Mouse (Mus musculus) right cerebral cortex, postnatal 14 days (tissue): ENCODE measurements at regions not wholly inside any gene's neighbourhood (a gene's known extent, or its start where the extent isn't known, plus 50 kb on each side); places are given as distances from the start of the nearest gene placed in this dataset.
"Not testable (repeated sequence)": the region's sequence is repeated elsewhere in the genome, so short reads cannot be mapped to it uniquely, and the experiment has no call there.

ENCODE experiments used
- DNase-seq: peaks from one replicate; pipeline ENCODE4 v3.0.0; 2022

DNA sequence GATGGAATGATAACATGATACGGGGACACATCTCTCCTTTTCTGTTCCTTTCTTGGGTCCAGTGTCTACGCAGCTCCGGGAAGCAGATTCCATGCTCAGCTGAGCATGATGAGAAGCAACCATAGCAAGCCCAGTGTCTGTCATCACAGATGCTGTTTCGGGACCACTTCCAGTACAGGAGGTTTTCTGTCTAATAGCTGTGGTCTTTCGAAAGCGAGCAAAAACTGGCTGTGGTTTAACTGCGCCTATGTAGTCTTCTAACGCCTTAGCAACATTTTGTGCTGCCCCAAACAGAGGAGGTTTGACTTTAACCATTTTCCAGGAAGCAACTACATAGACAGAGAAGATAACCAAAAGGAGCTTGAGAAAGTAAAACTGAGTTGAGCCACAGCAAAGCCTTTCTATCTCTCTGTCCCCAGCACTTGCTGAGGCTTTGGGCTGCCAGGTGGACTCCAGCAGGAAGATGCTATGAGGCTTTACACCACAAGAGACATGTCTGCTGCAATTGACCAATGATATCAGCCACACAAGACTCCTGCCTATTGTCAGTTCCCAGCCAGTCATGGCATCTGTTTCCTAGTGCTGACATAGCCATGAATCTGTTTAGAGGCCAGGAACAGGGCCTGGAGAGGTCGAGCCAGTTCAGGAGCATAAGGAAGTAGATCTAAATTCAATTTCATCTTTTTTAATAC is 95.1 kb downstream of the Stard3nl start:
- DNase-seq, result not testable (repeated sequence)

DNA sequence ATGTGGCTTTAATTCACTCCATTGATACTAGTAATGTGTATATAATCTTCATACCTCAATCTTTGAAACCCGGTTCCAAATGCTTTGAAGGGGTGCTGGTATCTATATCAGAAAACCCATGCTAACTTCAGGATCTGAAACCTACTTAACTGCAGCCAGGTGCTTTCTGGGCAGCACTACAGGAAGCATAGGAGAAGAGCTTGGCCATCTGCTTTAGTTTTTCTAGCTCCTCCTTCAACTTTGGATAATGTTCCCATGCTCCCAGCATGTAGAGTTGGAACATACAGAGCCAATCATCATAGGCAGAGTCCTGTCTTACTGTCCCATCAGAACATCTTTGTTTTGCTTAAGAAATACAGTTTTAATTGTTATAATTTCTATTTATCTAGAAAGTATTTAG is 99.3 kb downstream of the Stard3nl start:
- DNase-seq, result no peak

GRCm38 (mm10) chr13:19293041-19293440 is 102.6 kb downstream of the Stard3nl start:
- DNase-seq, result no peak

DNA sequence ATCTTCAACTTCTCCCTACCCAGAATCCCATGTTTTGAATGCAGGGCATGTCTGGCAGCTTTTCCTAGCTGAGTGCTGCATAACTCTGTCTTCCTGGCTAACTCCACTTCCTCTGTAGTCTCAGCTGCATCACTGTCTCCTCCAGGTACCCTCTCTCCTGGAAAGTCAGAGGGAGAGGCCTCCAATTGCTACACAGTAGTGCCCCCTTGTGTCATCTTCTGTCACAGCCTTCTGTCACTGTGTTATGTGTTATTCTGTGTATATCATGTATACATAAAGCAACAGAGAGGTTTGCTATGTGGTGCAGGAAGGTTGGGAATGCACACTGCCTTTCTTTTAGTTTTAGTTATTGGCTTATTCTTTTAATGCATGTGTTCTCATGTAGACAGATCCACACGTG is 112.4 kb downstream of the Stard3nl start:
- no peak for DNase-seq

DNA sequence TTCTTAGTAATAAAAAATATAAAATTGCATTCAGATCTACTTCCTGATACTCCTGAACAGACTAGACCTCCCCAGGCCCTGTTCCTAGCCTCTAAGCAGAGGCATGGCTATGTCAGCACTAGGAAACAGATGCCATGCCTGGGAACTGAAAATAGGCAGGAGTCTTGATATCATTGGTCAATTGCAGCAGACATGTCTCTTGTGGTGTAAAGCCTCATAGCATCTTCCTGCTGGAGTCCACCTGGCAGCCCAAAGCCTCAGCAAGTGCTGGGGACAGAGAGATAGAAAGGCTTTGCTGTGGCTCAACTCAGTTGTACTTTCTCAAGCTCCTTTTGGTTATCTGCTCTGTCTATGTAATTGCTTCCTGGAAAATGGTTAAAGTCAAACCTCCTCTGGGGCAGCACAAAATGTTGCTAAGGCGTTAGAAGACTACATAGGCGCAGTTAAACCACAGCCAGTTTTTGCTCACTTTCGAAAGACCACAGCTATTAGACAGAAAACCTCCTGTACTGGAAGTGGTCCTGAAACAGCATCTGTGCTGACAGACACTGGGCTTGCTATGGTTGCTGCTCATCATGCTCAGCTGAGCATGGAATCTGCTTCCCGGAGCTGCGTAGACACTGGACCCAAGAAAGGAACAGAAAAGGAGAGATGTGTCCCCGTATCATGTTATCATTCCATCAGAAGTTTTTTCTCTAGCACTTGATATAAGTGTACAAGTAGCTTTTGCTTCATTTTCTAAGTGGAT is 122.9 kb downstream of the Stard3nl start:
- DNase-seq, result not testable (repeated sequence)

GRCm38 (mm10) chr13:19264996-19265395 is 130.6 kb downstream of the Stard3nl start:
- not testable (repeated sequence) for DNase-seq

DNA sequence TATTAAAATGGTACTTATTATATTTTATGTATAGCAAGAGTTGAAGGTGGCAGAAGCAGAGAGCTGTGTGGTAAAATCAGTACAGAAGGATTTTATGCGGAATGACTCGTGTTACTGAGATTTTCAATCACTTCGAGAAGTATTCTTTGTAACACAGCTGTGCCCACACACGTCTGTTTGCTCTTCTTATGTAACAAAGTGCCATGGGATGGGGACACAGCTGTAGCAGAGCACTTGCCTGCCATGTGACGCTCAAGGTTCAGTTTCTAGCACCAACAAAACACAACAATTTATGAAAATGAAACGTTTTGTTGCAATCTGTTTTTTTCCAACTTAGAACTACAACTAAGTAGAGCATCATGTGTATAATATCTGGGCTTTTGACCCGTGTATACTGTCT is 149.0 kb downstream of the Stard3nl start:
- DNase-seq, result not testable (repeated sequence)

DNA sequence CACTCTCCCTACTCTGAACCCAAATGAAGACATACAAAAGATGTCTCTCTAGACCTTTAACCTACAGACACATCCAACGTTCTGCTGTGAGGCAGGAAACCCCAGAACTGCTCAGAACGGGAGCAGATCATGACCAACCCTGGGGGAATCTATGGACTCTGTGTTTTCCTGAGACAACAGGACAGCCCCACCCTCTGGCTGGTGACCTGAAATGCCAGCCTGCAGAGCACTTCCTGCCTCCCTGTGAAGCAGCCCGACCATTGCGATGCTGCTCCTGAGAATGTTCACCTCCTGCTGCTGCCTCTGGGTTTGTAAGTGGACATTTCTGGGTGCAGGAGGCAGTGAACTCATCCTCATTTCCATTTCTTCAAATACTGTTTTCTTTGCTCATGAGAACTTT is 153.0 kb downstream of the Stard3nl start:
- not testable (repeated sequence) for DNase-seq

DNA sequence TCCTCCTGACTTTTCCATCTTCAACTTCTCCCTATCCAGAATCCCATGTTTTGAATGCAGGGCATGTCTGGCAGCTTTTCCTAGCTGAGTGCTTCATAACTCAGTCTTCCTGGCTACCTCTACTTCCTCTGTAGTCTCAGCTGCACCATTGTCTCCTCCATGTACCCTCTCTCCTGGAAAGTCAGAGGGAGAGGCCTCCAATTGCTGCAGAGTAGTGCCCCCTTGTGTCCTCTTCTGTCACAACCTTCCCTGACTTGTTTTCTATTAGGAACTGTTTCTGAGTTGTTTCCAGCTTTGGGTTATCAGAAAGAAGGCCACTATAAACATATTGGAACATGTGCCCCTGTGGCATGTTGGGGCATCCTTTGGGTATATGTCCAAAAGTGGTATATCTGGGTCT is 159.3 kb downstream of the Stard3nl start:
- DNase-seq, result peak; percentile 13

DNA sequence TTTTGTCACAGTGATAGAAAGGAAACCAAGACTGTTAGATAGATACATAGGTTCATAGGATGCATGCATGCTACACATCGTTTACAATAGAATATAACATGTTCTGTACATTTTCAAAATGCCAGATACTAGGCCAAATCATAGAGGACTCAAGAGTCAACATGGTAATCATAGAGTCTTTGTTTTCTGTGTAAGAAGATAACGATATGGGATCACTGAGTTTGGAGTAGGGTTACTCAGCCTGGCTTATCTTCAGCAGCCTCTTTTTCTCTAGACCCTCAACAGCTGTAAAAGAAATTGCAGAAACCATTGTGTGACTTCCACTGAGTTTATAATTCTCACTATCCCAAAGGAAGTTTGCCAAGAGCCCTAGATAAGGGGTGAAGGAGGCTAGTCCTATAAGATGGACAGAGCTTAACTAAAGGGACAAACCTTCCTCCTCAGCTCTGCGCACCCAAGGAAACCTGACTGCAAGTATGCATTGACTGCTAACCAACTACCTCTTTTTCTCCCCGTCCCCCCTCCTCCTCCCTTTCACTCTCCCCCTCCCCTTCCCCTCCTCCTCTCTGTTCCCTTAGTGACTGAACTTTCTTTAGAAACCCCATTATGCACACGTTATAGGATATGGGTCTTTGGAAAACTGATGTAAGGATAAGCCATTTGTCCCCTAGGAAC is 160.8 kb downstream of the Stard3nl start:
- no peak for DNase-seq

GRCm38 (mm10) chr13:19220004-19220403 is 175.6 kb downstream of the Stard3nl start:
- DNase-seq, result not testable (repeated sequence)

GRCm38 (mm10) chr13:19219383-19219991 is 176.1 kb downstream of the Stard3nl start:
- not testable (repeated sequence) for DNase-seq

GRCm38 (mm10) chr13:19204669-19205068 is 190.9 kb downstream of the Stard3nl start:
- no peak for DNase-seq

GRCm38 (mm10) chr13:19202320-19202719 is 193.3 kb downstream of the Stard3nl start:
- DNase-seq, result not testable (repeated sequence)
